ENCODE assay signal across 12 mouse cellular contexts in the genomic region with DNA sequence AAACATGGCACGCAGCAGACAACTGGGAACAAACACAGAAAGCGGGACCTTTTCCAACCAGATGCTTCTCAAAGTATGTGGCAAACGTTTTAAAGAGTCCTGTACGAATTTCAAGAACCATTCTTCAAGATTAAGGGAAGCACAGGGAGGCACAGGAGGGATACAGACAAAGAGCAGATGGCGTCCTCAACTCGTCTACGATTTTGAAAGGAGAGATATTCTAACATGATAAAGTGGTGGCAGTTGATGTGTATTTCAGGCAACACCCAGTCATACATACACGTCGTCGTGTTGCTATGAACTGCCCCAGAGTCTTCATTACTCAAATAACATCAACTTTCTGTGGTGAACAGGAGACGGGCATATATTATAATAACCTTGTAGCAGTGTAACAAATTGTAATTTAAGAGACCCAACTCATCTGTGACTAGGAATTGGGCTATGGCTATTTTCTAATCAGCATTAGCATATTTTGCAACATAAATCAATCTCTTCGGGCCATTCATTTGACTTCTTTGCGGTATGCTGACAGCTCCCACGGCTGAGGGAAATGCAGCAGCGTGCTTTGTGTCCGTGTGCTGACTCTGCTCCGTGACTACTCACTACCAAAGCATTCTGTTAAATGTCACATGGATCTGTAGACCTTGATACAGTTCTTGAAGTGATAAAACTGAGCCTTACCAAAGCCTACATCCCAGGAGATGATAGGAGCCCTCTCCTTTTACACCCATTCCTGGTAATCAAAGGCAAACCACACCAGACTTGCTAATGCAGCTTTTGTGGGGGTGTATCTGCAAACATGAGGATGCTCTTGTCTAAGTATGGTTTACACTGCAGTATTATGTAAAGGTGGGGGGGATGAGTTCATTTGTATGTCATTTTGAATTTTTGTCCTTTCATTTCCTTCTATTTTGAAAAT.
DNase-seq lines count a peak whose midpoint lies in the region; ATAC-seq and TF ChIP-seq lines count a peak whose summit lies in the region.
"Had no signal": no experiment of that assay in that cellular context is flagged by ENCODE, and none has a peak within 500 bp of the region (broad histone marks: within the 10 kb centered on the region; RNA-seq: fewer than 3 reads in every experiment).

No protein-coding gene starts in this region.

- no peak for TF ChIP-seq POLR2A in brain, embryonic 14.5 days (IDR thresholded peaks at IDR 0.05; ENCODE audit: borderline replicate concordance, extremely low read depth, insufficient read depth, insufficient read length, poor library complexity, severe bottlenecking)

- TF ChIP-seq CTCF in brain, embryonic 14.5 days (IDR thresholded peaks at IDR 0.05; ENCODE audit: borderline replicate concordance, extremely low read depth, insufficient read depth, insufficient read length) = no peak
- no peak for TF ChIP-seq CTCF in gastrocnemius, adult 2 months (IDR thresholded peaks at IDR 0.05)

- H3K4me2 ChIP-seq in hindbrain, embryonic 13.5 days = peak overlapping the region; percentile 8
- H3K4me2 ChIP-seq: liver, embryonic 13.5 days had no signal

- intact Hi-C loops in gastrocnemius, adult 2 months (cut with DNase I) = no loop called here

- WGBS in hindbrain, embryonic 13.5 days = 55% methylated on average over 17 of the region's 17 CpGs
- 84% methylated on average over 17 of the region's 17 CpGs for WGBS in hindbrain, embryonic 10.5 days
- 68% methylated on average over 17 of the region's 17 CpGs for WGBS in heart, embryonic 10.5 days

- peak; percentile 15 to 35 for DNase-seq in adrenal gland, postnatal 36 days
- DNase-seq in adrenal gland, postnatal 14 days = no peak
- no peak for DNase-seq in hindbrain, embryonic 10.5 days (ENCODE audit: low spot score)
- DNase-seq in brain, embryonic 14.5 days (ENCODE audit: low read depth) = peak; percentile 61
- peak; percentile 12 for DNase-seq in layer of hippocampus, adult 8-10 months (ENCODE audit: low spot score in 2 of 2)
- DNase-seq in gastrocnemius, adult 2 months = no peak
- DNase-seq in heart, embryonic 10.5 days (ENCODE audit: low spot score) = no peak
- DNase-seq: kidney, postnatal 10 days; liver, embryonic 13.5 days; lung, postnatal 4 days had no signal

- no peaks in the 10 kb centered on the region for H3K36me3 ChIP-seq in hindbrain, embryonic 13.5 days
- no peaks in the 10 kb centered on the region for H3K36me3 ChIP-seq in hindbrain, embryonic 10.5 days
- no peaks in the 10 kb centered on the region for H3K36me3 ChIP-seq in heart, embryonic 10.5 days
- H3K36me3 ChIP-seq: liver, embryonic 13.5 days had no signal

- H3K27me3 ChIP-seq in hindbrain, embryonic 13.5 days = no peaks in the 10 kb centered on the region
- H3K27me3 ChIP-seq in hindbrain, embryonic 10.5 days (ENCODE audit: insufficient read depth, poor library complexity, severe bottlenecking) = no peaks in the 10 kb centered on the region
- no peaks in the 10 kb centered on the region for H3K27me3 ChIP-seq in heart, embryonic 10.5 days (ENCODE audit: insufficient read depth, poor library complexity, severe bottlenecking)
- H3K27me3 ChIP-seq: liver, embryonic 13.5 days had no signal

- H3K9me3 ChIP-seq in hindbrain, embryonic 13.5 days = no peaks in the 10 kb centered on the region
- H3K9me3 ChIP-seq in hindbrain, embryonic 10.5 days = no peaks in the 10 kb centered on the region
- no peaks in the 10 kb centered on the region for H3K9me3 ChIP-seq in heart, embryonic 10.5 days
- H3K9me3 ChIP-seq: liver, embryonic 13.5 days had no signal

- no peak overlapping the region for H3K4me3 ChIP-seq in hindbrain, embryonic 13.5 days
- no peak overlapping the region for H3K4me3 ChIP-seq in hindbrain, embryonic 10.5 days
- H3K4me3 ChIP-seq in gastrocnemius, adult 2 months = no peak overlapping the region
- no peak overlapping the region for H3K4me3 ChIP-seq in heart, embryonic 10.5 days
- H3K4me3 ChIP-seq: liver, embryonic 13.5 days had no signal

- peak; percentile 43; the same call in 1 of the 2 replicates for ATAC-seq in hindbrain, embryonic 13.5 days (ENCODE audit: low FRiP score)
- ATAC-seq: inflammation-experienced regulatory T-cells, adult 6 months had no signal

- no peak overlapping the region for H3K9ac ChIP-seq in hindbrain, embryonic 13.5 days
- H3K9ac ChIP-seq: liver, embryonic 13.5 days had no signal

- H3K4me1 ChIP-seq in hindbrain, embryonic 13.5 days (replicated peaks) = no peaks in the 10 kb centered on the region; the same call in 1 of the 2 replicates
- H3K4me1 ChIP-seq in hindbrain, embryonic 10.5 days (replicated peaks) = peaks cover 5% of the 10 kb centered on the region; the same call in 1 of the 2 replicates
- H3K4me1 ChIP-seq in heart, embryonic 10.5 days = no peaks in the 10 kb centered on the region
- H3K4me1 ChIP-seq: liver, embryonic 13.5 days had no signal

- no peak overlapping the region for H3K27ac ChIP-seq in hindbrain, embryonic 13.5 days
- no peak overlapping the region for H3K27ac ChIP-seq in hindbrain, embryonic 10.5 days
- no peak overlapping the region for H3K27ac ChIP-seq in gastrocnemius, adult 2 months
- no peak overlapping the region for H3K27ac ChIP-seq in heart, embryonic 10.5 days
- H3K27ac ChIP-seq: liver, embryonic 13.5 days had no signal

Comparison
In these comparisons a context has a peak if more than half of its experiments do, and no peak if none do; other contexts are left out.
1. DNase-seq: peak in adrenal gland, postnatal 36 days (2 of 2), brain, embryonic 14.5 days (single experiment) and layer of hippocampus, adult 8-10 months (2 of 2); none in adrenal gland, postnatal 14 days (single experiment), hindbrain, embryonic 10.5 days (single experiment), gastrocnemius, adult 2 months (single experiment) and heart, embryonic 10.5 days (single experiment).